Mouse (Mus musculus) gastrocnemius, adult 2 months (tissue): Measurements from ENCODE around the gene F7. TPM values are rescaled to one million over a fixed set of nuclear protein-coding genes. Genes with fewer than 3 reads are reported as not detected.

Experiments used
- DNase-seq: peaks from one replicate; pipeline ENCODE4 v3.0.0; 2022
- H3K27ac ChIP-seq: fragments of 200-600 bp; 2 replicates; pipeline ENCODE4 v1.8.1; 2022; ENCODE audit warnings: mild to moderate bottlenecking
- H3K4me3 ChIP-seq: fragments of 200-600 bp; 2 replicates; pipeline ENCODE4 v1.8.1; 2022; ENCODE audit warnings: mild to moderate bottlenecking, moderate library complexity
- CTCF ChIP-seq: fragments of 200-600 bp; IDR thresholded peaks from 2 replicates; pipeline ENCODE4 v1.8.1; 2022; ENCODE audit warnings: antibody characterized with exemption, mild to moderate bottlenecking, moderate library complexity
- intact Hi-C: fragments of 180-260 bp; cut with DNase I; formaldehyde crosslinking; loops from one replicate; pipeline ENCODE4 v1.15.1; 2025
- total RNA-seq, 2 experiments: library from RNA; stranded (reverse); gene quantifications; 2 replicates each; pipeline ENCODE4 v1.2.3; 2021

F7 gene
- total RNA-seq, 2 experiments from 2014 or later = not detected

- no peak for DNase-seq
- intact Hi-C loops = loop anchor here (10.0 kb wide), 1 partner anchor 260 kb away; the partner anchor contains the start of gene Adprhl1
- Histone ChIP-seq H3K4me3 (no peak overlapping the region), H3K27ac (no peak overlapping the region)
- no peak for TF ChIP-seq CTCF
These were observed 31.4 kb upstream of the F7 start for GRCm38 (mm10) chr8:12994468-12994867.

DNA sequence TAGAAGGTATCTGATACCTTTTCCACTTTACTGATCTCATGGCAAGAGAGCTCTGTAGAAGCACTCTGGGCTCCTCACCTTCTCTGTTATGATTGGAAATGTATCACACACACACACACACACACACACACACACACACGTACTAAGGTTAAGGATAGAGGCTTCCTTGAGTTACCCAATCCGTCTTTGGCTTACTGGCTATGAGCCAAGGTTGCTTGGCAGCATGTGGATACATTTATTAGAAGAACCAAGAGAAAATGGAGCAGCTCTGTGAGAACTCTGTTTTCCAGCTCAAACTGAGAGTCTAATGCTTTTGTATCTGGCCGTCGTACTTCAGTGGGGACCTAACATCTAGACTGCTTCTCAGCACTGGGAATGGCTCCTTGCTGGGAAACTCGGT is 30.4 kb upstream of the F7 start:
- DNase-seq = no peak
- no peak for TF ChIP-seq CTCF
- H3K27ac ChIP-seq = no peak overlapping the region
- no peak overlapping the region for H3K4me3 ChIP-seq
- intact Hi-C loops = loop anchor here (5.0 to 10.0 kb wide), 2 partner anchors 107 to 259 kb away; partner anchors contain the start of gene Adprhl1

- Histone ChIP-seq H3K4me3 (peak overlapping the region; percentile 40), H3K27ac (peak overlapping the region; percentile 57)
- TF ChIP-seq CTCF = no peak
- DNase-seq = peak; percentile 71
- intact Hi-C loops = loop anchor here (5.0 to 10.0 kb wide), 2 partner anchors 105 to 258 kb away; partner anchors contain the start of gene Adprhl1
These were observed 29.0 kb upstream of the F7 start for GRCm38 (mm10) chr8:12996831-12997275.

DNA sequence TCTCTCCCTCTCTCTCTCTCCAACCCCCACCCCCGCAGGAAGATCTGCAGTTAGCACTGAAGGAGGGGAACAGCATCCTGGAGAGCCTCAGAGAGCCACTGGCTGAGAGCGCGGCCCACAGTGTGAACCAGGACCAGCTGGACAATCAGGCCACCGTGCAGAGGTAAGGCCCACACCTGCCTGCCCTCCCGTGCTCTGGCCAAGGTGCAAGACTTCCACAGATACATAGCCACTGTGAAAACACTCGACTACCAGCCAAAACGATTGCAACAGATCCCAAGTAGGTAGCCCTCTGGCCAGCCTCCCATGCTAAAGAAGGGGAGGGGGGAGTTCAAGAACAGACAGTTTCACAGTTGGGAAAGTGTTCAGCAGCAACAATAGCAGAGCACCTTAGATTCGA is 27.5 kb upstream of the F7 start:
- DNase-seq = no peak
- Histone ChIP-seq H3K27ac (no peak overlapping the region), H3K4me3 (no peak overlapping the region)
- no peak for TF ChIP-seq CTCF
- intact Hi-C loops = loop anchor here (5.0 to 10.0 kb wide), 2 partner anchors 104 to 256 kb away; partner anchors contain the start of gene Adprhl1

- intact Hi-C loops = loop anchor here (5.0 to 10.0 kb wide), 2 partner anchors 103 to 255 kb away; partner anchors contain the start of gene Adprhl1
- TF ChIP-seq CTCF = no peak
- H3K27ac ChIP-seq = no peak overlapping the region
- no peak for DNase-seq
- no peak overlapping the region for H3K4me3 ChIP-seq
These were observed 26.0 kb upstream of the F7 start for GRCm38 (mm10) chr8:12999793-13000192.

- TF ChIP-seq CTCF = no peak
- Histone ChIP-seq H3K27ac (no peak overlapping the region), H3K4me3 (no peak overlapping the region)
- no peak for DNase-seq
- intact Hi-C loops = no loop called here
These were observed 18.4 kb upstream of the F7 start for GRCm38 (mm10) chr8:13007458-13007857.

DNA sequence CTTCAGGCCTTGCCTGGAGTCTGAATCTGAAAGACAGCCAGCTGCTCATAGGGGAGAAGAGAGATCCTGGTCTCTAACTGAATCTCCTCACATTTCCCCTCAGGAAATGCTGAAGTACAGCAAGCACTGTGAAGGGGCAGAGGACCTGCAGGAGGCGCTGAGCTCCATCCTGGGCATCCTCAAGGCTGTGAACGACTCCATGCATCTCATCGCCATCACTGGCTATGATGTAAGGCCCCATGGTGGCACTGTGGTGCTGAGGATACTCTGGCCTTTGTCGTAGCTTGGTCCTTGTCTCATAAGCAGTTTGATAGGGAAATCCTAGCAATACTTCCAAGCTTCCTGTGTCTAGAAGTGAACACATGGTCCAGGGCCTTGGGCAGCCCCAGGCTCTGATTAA is 15.5 kb upstream of the F7 start:
- TF ChIP-seq CTCF = no peak
- no peak overlapping the region for H3K27ac ChIP-seq
- intact Hi-C loops = no loop called here
- DNase-seq = no peak
- H3K4me3 ChIP-seq = no peak overlapping the region

DNA sequence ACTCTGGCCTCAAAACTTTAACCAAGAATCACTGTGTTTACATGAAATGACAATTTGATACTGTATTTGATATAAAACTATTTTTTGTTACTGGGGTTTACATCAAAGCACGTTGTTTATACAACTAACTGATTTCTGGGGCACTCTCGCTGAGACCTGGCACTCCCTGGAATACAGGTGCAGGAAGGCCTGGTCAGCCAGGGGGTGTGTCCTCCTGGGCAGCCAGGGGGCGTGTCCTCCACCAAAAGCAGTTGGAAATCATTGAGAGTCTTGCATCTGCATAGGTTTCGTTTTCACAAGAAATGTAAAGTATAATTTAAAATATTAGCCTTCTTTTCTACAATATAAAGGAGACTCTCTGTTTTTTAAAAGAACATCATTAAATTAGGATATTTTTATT is 6.3 kb upstream of the F7 start:
- Histone ChIP-seq H3K4me3 (no peak overlapping the region), H3K27ac (no peak overlapping the region)
- no peak for DNase-seq
- TF ChIP-seq CTCF = no peak
- intact Hi-C loops = no loop called here

GRCm38 (mm10) chr8:13021830-13022229 is 4.0 kb upstream of the F7 start:
- H3K4me3 ChIP-seq = no peak overlapping the region
- intact Hi-C loops = no loop called here
- H3K27ac ChIP-seq = no peak overlapping the region
- DNase-seq = no peak
- TF ChIP-seq CTCF = no peak

- intact Hi-C loops = no loop called here
- Histone ChIP-seq H3K4me3 (no peak overlapping the region), H3K27ac (no peak overlapping the region)
- DNase-seq = no peak
- TF ChIP-seq CTCF = no peak
These were observed 1.8 kb downstream of the F7 start for GRCm38 (mm10) chr8:13027615-13028014.

DNA sequence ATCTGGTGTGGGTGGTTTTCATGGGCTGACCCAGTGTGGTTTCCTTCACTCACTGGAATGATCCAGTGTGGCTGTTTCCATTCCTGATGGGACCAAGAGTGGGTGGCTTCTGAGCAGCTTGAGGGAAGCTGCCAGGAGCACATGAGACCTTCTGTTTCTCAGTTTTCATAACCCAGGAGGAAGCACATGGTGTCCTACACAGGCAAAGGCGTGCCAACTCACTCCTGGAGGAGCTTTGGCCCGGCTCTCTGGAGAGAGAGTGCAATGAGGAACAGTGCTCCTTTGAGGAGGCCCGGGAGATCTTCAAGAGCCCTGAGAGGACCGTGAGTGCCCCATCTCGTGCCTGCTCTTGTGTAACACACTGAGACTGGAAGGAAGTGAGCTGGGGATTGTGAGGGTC is 2.6 kb downstream of the F7 start:
- Histone ChIP-seq H3K4me3 (no peak overlapping the region), H3K27ac (no peak overlapping the region)
- DNase-seq = no peak
- no peak for TF ChIP-seq CTCF
- intact Hi-C loops = no loop called here

DNA sequence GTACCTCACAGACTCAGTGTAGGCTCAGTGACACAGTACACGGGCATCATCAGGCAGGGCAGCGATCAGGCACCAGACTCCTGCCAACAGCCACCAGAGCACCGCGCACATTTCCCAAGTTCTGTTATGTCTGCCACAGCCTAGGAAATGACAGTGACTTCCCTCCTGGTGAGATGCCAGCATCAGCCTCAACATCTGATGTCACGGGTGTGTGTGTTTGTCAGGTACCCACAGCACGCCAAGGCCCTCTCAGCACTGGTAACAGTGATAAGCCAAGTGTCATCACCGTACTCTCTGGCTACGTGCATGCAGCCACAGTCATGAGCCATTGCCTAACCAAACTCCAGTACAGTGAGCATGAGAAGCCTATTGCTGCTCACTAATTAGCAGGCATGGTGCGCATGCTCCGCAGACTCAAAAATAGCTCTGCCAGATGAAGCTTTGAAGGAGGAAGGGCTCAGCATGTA is 10.5 kb downstream of the F7 start:
- DNase-seq = no peak
- Histone ChIP-seq H3K27ac (no peak overlapping the region), H3K4me3 (no peak overlapping the region)
- intact Hi-C loops = no loop called here
- TF ChIP-seq CTCF = no peak

- intact Hi-C loops = no loop called here
These were observed 11.2 kb downstream of the F7 start, which contains the start of gene F10 for GRCm38 (mm10) chr8:13037015-13037414. Gene F10 (plus strand): TSS chr8:13037308.

DNA sequence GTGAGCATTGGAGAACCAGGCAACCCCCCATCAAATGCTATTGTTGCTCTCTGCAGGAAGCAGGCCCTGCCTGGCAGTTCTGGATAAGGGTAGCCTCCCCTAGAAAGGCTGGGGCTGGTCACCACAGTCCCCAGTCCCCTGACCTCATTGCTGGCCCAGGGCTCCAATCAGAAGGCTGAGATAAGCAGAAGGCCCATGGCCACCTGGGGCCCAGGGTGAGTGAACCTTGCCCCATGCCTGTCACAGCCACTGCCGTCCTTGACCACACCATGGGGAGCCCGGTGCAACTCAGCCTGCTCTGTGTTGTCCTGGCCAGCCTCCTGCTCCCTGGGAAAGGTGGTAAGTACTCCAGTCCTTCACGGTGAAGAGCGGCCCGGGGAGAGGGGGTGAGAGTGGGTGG is 11.7 kb downstream of the F7 start:
- intact Hi-C loops = no loop called here
- DNase-seq = no peak
- no peak for TF ChIP-seq CTCF
- no peak overlapping the region for H3K27ac ChIP-seq
- no peak overlapping the region for H3K4me3 ChIP-seq

More at GRCm38 (mm10) chr8:13037015-13037414, 11.2 kb downstream of the F7 start, which contains the start of gene F10:
- no peak for TF ChIP-seq CTCF
- no peak for DNase-seq
- H3K4me3 ChIP-seq = no peak within 1 kb of the TSS
- H3K27ac ChIP-seq = no peak within 1 kb of the TSS
